Mouse (Mus musculus) liver, postnatal 0 days (tissue): ENCODE data around the gene G3bp2. TPM values are rescaled to one million over a fixed set of nuclear protein-coding genes. Genes with fewer than 3 reads are reported as not detected.

Experiments used
- ATAC-seq: fragments of 200-750 bp; cut with Nextera tagmentation; 2 replicates; pipeline ENCODE4 v1.8.0; 2017; ENCODE audit warnings: mild to moderate bottlenecking, moderate library complexity
- DNase-seq: peaks from one replicate; pipeline ENCODE4 v3.0.0-alpha.2; 2016
- H3K27ac ChIP-seq: fragments of 300-500 bp; sonication (generic); 2 replicates; pipeline ENCODE4 v1.5.1; 2014; ENCODE audit warnings: antibody characterized with exemption, moderate library complexity, mild to moderate bottlenecking, low read depth
- H3K27me3 ChIP-seq: fragments of 300-500 bp; sonication (generic); 2 replicates; pipeline ENCODE4 v1.6.1; 2014; ENCODE audit warnings: low read length, control low read depth, mixed read lengths; ENCODE audit not compliant: insufficient read depth
- H3K36me3 ChIP-seq: fragments of 300-500 bp; sonication (generic); replicated peaks from 2 replicates; pipeline ENCODE4 v1.6.1; 2014; ENCODE audit warnings: mild to moderate bottlenecking, control low read depth, low read length, moderate library complexity, mixed read lengths; ENCODE audit not compliant: insufficient read depth
- H3K4me1 ChIP-seq: fragments of 300-500 bp; sonication (generic); 2 replicates; pipeline ENCODE4 v1.6.1; 2014; ENCODE audit warnings: antibody characterized with exemption, mild to moderate bottlenecking, control low read depth; ENCODE audit not compliant: insufficient read depth
- H3K4me2 ChIP-seq: fragments of 300-500 bp; sonication (generic); 2 replicates; pipeline ENCODE4 v1.6.1; 2014; ENCODE audit warnings: low read depth, mild to moderate bottlenecking, low read length, moderate library complexity, mixed read lengths
- H3K4me3 ChIP-seq: fragments of 300-500 bp; sonication (generic); 2 replicates; pipeline ENCODE4 v1.5.1; 2014; ENCODE audit warnings: low read depth, low read length
- H3K9ac ChIP-seq: fragments of 300-500 bp; sonication (generic); replicated peaks from 2 replicates; pipeline ENCODE4 v1.6.1; 2014; ENCODE audit warnings: mild to moderate bottlenecking, moderate library complexity
- H3K9me3 ChIP-seq: fragments of 300-500 bp; sonication (generic); 2 replicates; pipeline ENCODE4 v1.6.1; 2016; ENCODE audit warnings: mild to moderate bottlenecking, control low read depth, low read length, mixed read lengths
- CTCF ChIP-seq: sonication (generic); IDR thresholded peaks from 2 replicates; pipeline ENCODE4 v1.5.1; 2016; ENCODE audit warnings: antibody characterized with exemption, low read depth
- EP300 ChIP-seq: IDR thresholded peaks from 2 replicates; pipeline ENCODE4 v1.6.1; 2016; ENCODE audit warnings: antibody characterized with exemption, low read depth, mild to moderate bottlenecking
- WGBS: fragments of 180-500 bp; shearing (Covaris S2); extraction: QIAGEN DNeasy Blood & Tissue Kit; methylation state at CpG from one replicate; pipeline ENCODE4 v1.1.7; 2014; ENCODE audit not compliant: insufficient replicate concordance; 5-methylcytosine and 5-hydroxymethylcytosine counted together
- polyA plus RNA-seq: library from polyadenylated mRNA; unstranded; fragments of >200 nt; fragmentation: Nextera tagmentation; extraction: Ambion mirVana; gene quantifications from 2 replicates; pipeline ENCODE4 v1.2.1, GENCODE M21; 2015

Gene G3bp2
- polyA plus RNA-seq, 1 experiment from 2014 or later = 50.1 TPM

GRCm38 (mm10) chr5:92114223-92114622 is 30.7 kb upstream of the G3bp2 start:
- Histone ChIP-seq H3K27ac (no peak overlapping the region), H3K4me2 (no peak overlapping the region)

GRCm38 (mm10) chr5:92113484-92113883 is 30.0 kb upstream of the G3bp2 start:
- DNase-seq (no peak), ATAC-seq (no peak)
- Histone ChIP-seq H3K36me3 (no peaks in the 10 kb centered on the region), H3K27me3 (no peaks in the 10 kb centered on the region; the same call in 1 of the 2 replicates), H3K4me1 (peaks cover 8% of the 10 kb centered on the region; the same call in 1 of the 2 replicates), H3K4me2 (no peak overlapping the region), H3K9me3 (no peaks in the 10 kb centered on the region), H3K27ac (no peak overlapping the region), H3K9ac (no peak overlapping the region), H3K4me3 (no peak overlapping the region)
- WGBS = 76% methylated on average over 7 of the region's 7 CpGs
- no peak for TF ChIP-seq CTCF
- no peak for TF ChIP-seq EP300

More at GRCm38 (mm10) chr5:92114223-92114622, 30.7 kb upstream of the G3bp2 start:
- Histone ChIP-seq H3K4me3 (no peak overlapping the region), H3K27me3 (no peaks in the 10 kb centered on the region; the same call in 1 of the 2 replicates), H3K9ac (no peak overlapping the region), H3K4me1 (peaks cover 8% of the 10 kb centered on the region; the same call in 1 of the 2 replicates), H3K36me3 (no peaks in the 10 kb centered on the region), H3K9me3 (no peaks in the 10 kb centered on the region)
- TF ChIP-seq CTCF = no peak
- TF ChIP-seq EP300 = no peak
- WGBS = 47% methylated on average over 6 of the region's 6 CpGs
- DNase-seq (no peak), ATAC-seq (no peak)

GRCm38 (mm10) chr5:92112585-92112984 is 29.1 kb upstream of the G3bp2 start:
- H3K9ac ChIP-seq = peak overlapping the region; percentile 44
- H3K36me3 ChIP-seq = no peaks in the 10 kb centered on the region
- H3K4me2 ChIP-seq = peak overlapping the region; percentile 63
- H3K4me1 ChIP-seq = peaks cover 6% of the 10 kb centered on the region; the same call in 1 of the 2 replicates
- H3K9me3 ChIP-seq = no peaks in the 10 kb centered on the region
- WGBS = 9% methylated on average over 10 of the region's 10 CpGs
- no peaks in the 10 kb centered on the region; the same call in 1 of the 2 replicates for H3K27me3 ChIP-seq
- ATAC-seq (no peak), DNase-seq (no peak)
- no peak overlapping the region for H3K27ac ChIP-seq
- TF ChIP-seq EP300 (no peak), CTCF (no peak)
- peak overlapping the region; percentile 12; the same call in 1 of the 2 replicates for H3K4me3 ChIP-seq

- Histone ChIP-seq H3K27me3 (no peaks in the 10 kb centered on the region; the same call in 1 of the 2 replicates), H3K9ac (peak overlapping the region; percentile 44; the same call in 1 of the 2 replicates), H3K4me3 (peak overlapping the region; percentile 12; the same call in 1 of the 2 replicates), H3K27ac (no peak overlapping the region), H3K4me2 (peak overlapping the region; percentile 63), H3K9me3 (no peaks in the 10 kb centered on the region), H3K36me3 (no peaks in the 10 kb centered on the region), H3K4me1 (peaks cover 5% of the 10 kb centered on the region; the same call in 1 of the 2 replicates)
- DNase-seq (no peak), ATAC-seq (no peak)
- no peak for TF ChIP-seq EP300
- TF ChIP-seq CTCF = no peak
- WGBS = 15% methylated on average over 6 of the region's 6 CpGs
These were observed 28.7 kb upstream of the G3bp2 start for GRCm38 (mm10) chr5:92112175-92112574.

GRCm38 (mm10) chr5:92110818-92111355 is 27.4 kb upstream of the G3bp2 start:
- Histone ChIP-seq H3K36me3 (no peaks in the 10 kb centered on the region), H3K9me3 (no peaks in the 10 kb centered on the region), H3K4me3 (no peak overlapping the region), H3K9ac (no peak overlapping the region), H3K27ac (no peak overlapping the region), H3K27me3 (no peaks in the 10 kb centered on the region; the same call in 1 of the 2 replicates), H3K4me2 (no peak overlapping the region), H3K4me1 (peaks cover 5% of the 10 kb centered on the region; the same call in 1 of the 2 replicates)
- 81% methylated on average over 5 of the region's 5 CpGs for WGBS
- DNase-seq (no peak), ATAC-seq (peak; percentile 21; the same call in 1 of the 2 replicates)
- no peak for TF ChIP-seq CTCF
- no peak for TF ChIP-seq EP300

- TF ChIP-seq EP300 = no peak
- no peak for TF ChIP-seq CTCF
- H3K36me3 ChIP-seq = no peaks in the 10 kb centered on the region
- H3K4me3 ChIP-seq = no peak overlapping the region
- H3K9me3 ChIP-seq = no peaks in the 10 kb centered on the region
- no peak for DNase-seq
- no peak overlapping the region for H3K27ac ChIP-seq
- peaks cover 6% of the 10 kb centered on the region for H3K4me1 ChIP-seq
- 45% methylated on average over 4 of the region's 4 CpGs for WGBS
- no peak for ATAC-seq
- no peak overlapping the region for H3K9ac ChIP-seq
- no peaks in the 10 kb centered on the region for H3K27me3 ChIP-seq
- no peak overlapping the region for H3K4me2 ChIP-seq
These were observed 23.8 kb upstream of the G3bp2 start for GRCm38 (mm10) chr5:92107282-92107681.
